Mouse (Mus musculus) spleen, embryonic (tissue): ENCODE measurements around the gene Olfr640.

Experiments used
- CTCF ChIA-PET: fragments of 350-600 bp; sonication (Branson Sonifier 250); formaldehyde crosslinking; loops from one replicate; lab custom pipeline; 2022; lab: Charles Lee

Gene Olfr640

DNA sequence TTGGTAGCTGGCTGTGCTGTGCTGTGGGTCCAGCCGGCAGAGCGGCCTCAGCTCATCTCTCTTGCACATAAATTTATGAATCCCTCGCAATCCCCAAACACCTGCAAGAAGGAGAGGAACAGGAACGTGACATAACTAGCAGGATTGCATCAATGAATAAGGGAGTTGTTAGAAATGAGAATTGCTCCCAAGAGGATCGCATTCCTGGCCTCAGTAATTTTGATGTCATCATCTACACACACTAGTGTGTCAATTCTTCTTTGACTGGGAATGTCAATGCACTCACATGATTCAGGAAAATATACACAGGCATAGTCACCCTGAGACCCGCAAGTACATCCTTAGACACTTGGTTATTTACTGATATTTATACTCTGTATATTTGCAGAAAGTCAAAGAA is at the start of gene Olfr640:
Gene Olfr640 (minus strand): TSS at position 101 of the 400 bp plus-strand sequence.
- CTCF ChIA-PET, result no interaction called here

DNA sequence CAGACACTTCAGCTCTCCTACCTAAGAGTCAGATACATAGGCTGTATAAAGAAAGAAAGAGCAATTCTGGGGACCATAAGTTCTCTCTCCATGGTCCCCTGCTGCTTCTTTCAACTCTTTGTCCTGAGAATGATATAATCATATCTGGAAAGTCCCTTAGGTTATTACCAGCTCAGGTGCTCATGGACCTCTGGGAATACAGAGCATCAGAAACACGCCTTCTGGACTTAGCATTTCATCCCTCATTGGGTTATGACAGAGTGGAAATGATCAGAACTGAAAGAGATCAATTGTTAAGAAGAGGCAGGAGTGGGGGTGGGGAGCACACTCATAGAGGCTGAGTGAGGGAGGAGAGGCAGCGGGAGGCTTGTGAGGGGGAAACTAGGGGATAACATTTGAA is 46.4 kb upstream of the Olfr640 start, which contains the start of gene Olfr644:
Gene Olfr644 (minus strand): TSS at position 101 of the 400 bp plus-strand sequence.
- CTCF ChIA-PET, result no interaction called here

DNA sequence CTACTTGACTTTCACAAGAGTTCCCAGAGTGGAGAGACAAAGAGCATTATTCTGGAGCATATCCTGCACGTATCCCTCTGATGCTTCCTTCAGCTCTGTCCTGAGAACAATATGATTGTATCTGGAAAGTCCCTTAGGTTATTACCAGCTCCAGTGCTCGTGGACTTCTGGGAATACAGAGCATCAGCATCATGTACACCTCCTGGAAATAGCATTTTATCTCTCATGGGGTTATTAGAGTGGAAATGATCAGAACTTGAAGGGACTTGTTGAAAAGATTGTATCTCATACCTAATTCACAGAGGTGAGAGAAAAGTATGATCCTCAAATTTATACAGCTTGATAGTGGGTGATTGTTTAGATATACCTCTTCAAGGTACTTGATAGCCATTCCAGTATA is 36.0 kb upstream of the Olfr640 start, which contains the start of gene 4930516K23Rik:
Gene 4930516K23Rik (minus strand): TSS at position 101 of the 400 bp plus-strand sequence.
- CTCF ChIA-PET, result no interaction called here

DNA sequence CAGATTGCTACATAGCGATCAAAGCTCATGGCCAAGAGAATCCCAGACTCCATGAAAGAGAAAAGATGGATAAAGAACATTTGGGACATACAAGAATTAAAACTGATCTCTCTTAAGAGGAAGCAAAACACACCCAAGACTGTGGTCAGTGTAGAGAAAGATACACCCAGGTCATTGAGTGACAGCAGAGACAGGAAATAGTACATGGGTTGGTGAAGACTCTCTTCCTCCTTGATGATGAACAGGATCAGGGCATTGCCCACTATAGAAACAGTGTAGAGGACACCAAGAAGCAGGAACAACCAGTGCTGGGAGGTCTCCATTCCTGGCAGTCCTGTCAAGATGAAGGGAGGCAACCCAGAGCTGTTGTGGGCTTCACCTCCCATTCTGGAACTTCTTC is 33.8 kb upstream of the Olfr640 start:
- CTCF ChIA-PET, result no interaction called here

DNA sequence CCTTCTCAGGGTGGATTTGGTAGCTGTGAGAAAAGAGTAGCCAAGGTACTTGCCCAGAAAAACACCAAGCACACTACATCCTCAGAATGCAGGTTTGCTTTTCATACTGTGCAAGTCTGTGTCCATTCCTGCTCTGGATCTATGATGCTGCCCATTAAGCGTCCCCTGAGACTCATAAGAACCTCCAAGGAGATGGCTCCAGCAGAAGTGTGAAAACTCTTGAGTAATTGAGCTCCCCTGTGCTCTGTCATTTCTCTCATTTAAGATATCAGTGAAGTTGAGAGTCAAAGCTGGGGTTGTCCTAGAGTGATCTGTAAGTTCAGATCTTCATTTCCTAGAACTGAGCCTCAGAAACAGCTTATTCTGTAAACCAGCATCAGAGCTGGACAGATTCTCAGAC is 27.2 kb upstream of the Olfr640 start, which contains the start of gene Olfr642:
Gene Olfr642 (minus strand): TSS at position 101 of the 400 bp plus-strand sequence.
- CTCF ChIA-PET, result no interaction called here

DNA sequence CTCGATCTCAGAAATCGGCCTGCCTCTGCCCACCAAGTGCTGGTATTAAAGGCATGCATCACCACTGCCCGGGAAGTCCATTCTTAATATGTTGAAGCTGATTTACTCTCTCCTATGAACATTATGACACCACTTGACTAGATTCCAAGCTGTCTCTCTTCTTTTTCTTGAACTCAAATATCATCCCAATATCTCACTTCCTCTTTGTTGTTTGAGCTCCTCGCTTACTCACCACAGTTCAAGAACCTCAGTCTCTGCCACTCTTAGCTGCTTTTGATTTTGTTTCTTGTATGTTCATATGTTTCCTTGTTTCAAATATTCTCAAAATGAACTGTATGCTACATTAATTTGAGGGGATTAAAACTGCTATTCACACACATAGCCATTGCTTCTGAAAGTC is 25.4 kb upstream of the Olfr640 start:
- CTCF ChIA-PET, result no interaction called here

DNA sequence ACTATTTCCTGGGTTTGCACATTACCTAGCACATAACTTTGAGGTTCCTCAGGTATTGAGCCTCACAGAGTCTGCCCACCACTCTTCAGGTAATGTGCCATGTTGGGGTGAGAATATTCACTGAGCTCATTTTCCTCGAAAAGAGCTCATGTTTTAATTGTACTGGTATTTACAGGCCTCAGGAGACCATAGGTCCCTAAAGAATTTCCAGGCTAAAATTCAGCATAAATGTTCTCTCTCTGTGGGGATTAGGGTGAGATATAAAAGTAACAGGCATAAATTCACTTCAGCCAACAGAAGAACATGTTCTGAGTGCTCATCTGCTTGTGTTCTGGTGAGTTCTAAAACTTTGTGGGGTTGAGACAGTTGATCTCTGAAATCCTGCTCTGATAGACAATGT is 9.8 kb upstream of the Olfr640 start, which contains the start of gene Olfr641:
Gene Olfr641 (plus strand): TSS at position 301 of the 400 bp plus-strand sequence.
- CTCF ChIA-PET, result no interaction called here

DNA sequence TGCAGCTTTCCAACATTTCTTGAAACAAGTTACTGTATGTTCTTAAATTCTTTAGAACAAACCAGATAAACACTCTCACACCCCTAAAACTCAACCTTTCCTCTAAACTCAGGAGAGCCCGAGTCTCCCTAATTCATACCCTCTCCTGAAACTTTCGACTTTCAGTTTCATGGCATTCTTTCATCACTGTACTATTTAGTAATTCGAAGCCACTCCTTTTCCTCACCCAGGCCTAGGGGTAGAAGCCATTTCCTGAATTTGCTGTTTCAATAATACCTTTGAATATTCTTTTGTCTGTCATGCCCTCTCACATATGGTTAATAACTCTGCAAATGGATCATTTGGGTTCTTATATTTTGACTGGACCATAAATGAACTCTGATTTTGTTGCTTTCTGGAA is 1.6 kb upstream of the Olfr640 start:
- CTCF ChIA-PET, result no interaction called here

DNA sequence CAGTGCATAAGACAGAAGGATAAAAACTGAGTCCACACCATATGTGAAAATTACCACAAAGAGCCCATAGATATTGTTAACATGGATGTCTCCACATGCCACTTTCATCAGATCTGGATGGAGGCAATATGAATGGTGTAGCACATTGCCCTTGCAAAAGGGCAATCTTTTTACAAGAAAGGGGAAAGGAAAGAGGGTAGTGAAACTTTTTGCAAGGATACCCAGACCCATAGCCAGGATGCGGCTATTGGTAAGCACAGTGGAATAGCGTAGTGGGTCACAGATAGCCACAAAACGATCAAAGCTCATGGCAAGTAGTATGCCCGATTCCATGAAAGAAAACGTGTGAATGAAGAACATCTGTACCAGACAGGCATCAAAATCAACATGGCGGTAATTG is 3.7 kb downstream of the Olfr640 start:
- CTCF ChIA-PET, result no interaction called here

DNA sequence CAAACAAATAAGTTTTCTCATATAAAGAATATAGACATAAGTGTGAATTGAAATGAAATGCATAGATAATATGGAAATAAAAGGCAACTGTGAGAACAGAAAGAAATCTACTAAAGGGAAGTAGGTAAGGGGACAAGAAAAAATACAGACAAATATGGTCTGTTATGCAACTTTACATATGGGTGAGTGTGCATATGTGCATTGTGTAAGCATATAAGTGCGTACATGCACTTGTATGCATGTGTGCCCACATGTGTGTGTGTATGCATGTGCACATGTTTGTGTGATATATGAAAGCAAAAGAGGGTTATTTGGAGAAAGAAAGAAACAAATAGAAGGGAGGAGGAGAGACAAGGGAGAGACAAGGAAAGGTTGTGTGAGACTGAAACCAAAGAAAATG is 6.4 kb downstream of the Olfr640 start:
- CTCF ChIA-PET, result no interaction called here

DNA sequence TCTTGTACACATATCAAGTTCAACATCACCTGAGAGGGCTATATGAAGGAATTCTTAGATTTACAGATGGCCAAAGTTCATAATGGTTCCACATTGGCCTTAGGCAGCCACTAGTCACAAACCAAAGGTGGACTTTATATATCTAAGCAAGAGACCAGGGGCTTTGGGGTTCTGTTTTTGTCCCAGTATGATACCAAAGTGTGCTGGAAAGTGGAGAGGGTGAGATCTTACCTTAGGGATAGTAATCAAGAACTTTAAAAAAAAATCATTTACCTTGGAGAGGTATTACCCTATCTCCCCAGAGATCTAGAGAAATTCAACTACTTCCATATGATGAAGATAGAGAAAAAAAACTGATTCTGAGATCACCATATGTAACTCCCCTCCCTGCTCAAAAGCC is 8.2 kb downstream of the Olfr640 start, which contains the start of gene Olfr639:
Gene Olfr639 (minus strand): TSS at position 101 of the 400 bp plus-strand sequence.
- CTCF ChIA-PET, result no interaction called here

DNA sequence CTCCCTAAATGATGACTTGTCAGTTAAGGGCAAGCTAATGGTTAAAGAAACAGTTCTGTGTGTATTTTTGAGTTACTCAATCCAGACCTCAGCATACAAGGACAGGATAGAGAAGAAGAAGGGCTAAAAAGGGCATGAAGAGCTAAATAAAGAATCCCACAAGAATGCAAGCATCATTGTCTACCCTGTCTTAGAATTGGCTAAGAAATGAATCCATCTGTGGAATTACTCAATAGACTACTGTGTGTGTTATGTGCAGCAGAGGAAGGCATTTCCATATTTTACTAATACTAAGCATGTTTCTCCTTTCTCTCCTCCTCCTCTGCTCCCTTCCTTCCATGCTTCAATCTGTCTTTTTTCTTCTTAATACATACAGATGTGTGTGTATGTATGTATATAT is 26.2 kb downstream of the Olfr640 start:
- CTCF ChIA-PET, result no interaction called here

DNA sequence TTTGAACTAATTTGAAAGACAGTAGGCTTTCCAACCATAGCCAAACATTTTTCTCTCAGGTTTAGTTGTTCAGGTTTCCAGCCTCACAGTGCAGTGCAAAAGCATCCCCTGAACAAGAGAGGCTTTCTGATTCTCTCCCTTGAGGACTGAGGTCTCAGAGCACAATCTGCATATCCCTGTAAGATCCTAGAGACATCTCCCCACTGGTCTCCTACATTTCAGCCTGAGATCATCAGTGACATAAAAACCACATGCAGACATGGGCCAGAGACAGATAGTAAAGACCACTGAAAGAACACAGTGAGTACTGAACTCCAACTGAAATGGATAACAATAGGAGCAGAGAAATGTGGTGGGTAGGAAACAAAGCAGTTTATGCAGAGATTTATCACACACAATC is 26.9 kb downstream of the Olfr640 start, which contains the start of gene Olfr638:
Gene Olfr638 (plus strand): TSS at position 301 of the 400 bp plus-strand sequence.
- CTCF ChIA-PET, result no interaction called here

DNA sequence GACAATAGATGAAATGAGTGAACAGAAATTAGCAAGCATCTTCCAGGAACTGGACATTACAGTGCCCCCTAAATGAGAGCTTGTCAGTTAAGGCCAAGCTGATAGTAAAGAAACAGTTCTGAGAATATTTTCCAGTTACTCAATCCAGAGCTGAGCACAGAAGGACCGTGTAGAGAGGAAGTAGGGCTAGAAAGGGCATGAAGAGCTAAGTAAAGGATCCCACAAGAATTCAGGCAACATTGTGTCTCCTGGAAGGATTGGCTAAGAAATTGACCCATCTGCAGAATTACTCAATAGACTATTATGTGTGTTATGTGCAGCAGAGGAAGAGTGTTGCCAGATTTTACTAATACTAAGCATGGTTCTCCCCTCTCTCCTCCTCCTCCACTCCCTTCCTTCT is 53.6 kb downstream of the Olfr640 start:
- CTCF ChIA-PET, result no interaction called here

DNA sequence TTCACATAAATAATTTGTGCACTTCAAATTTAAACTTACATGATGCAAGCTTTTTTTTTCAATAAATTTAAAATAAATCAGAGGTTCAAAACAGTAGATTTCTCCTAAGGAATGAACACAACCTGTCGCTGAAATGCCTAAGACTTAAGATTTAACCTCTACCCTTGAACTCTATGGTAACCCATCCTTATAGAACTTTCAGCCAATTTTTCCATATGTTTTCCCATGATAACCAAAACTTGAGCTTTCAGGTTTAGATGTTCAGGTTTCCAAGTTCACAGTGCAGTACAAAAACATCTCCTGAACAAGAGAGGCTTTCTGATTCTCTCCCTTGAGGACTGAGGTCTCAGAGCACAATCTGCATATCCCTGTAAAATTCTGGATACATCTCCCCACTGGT is 54.5 kb downstream of the Olfr640 start, which contains the start of gene Olfr635:
Gene Olfr635 (plus strand): TSS at position 301 of the 400 bp plus-strand sequence.
- CTCF ChIA-PET, result no interaction called here
